Mouse (Mus musculus) cerebellum, adult 11-12 months (tissue): Measurements from ENCODE around the gene 9930021J03Rik.

Experiments
- DNase-seq: peaks from one replicate; pipeline ENCODE4 v3.0.0; 2022

The 9930021J03Rik gene

GRCm38 (mm10) chr19:29805917-29806785, at the start of gene 9930021J03Rik:
TSS of gene 9930021J03Rik (minus strand) at chr19:29805989.
- DNase-seq: peak; percentile 98

GRCm38 (mm10) chr19:29853711-29854110, 47.9 kb upstream of the 9930021J03Rik start:
- DNase-seq: no peak

- DNase-seq: no peak
These were observed 45.4 kb upstream of the 9930021J03Rik start for GRCm38 (mm10) chr19:29851036-29851690.

GRCm38 (mm10) chr19:29849924-29850551, 44.2 kb upstream of the 9930021J03Rik start:
- DNase-seq: no peak

- DNase-seq: no peak
These were observed 38.4 kb upstream of the 9930021J03Rik start for GRCm38 (mm10) chr19:29844036-29844661.

- DNase-seq: no peak
These were observed 37.8 kb upstream of the 9930021J03Rik start for GRCm38 (mm10) chr19:29843641-29844035.

GRCm38 (mm10) chr19:29842973-29843372, 37.2 kb upstream of the 9930021J03Rik start:
- DNase-seq: no peak

- no peak for DNase-seq
These were observed 34.9 kb upstream of the 9930021J03Rik start for GRCm38 (mm10) chr19:29840642-29841041.

- DNase-seq: no peak
These were observed 32.9 kb upstream of the 9930021J03Rik start for GRCm38 (mm10) chr19:29838636-29839135.

GRCm38 (mm10) chr19:29838171-29838570, 32.4 kb upstream of the 9930021J03Rik start:
- no peak for DNase-seq

- DNase-seq: no peak
These were observed 29.7 kb upstream of the 9930021J03Rik start for GRCm38 (mm10) chr19:29835364-29836034.

GRCm38 (mm10) chr19:29830911-29831310, 25.1 kb upstream of the 9930021J03Rik start:
- DNase-seq: no peak

- no peak for DNase-seq
These were observed 22.8 kb upstream of the 9930021J03Rik start for GRCm38 (mm10) chr19:29828558-29828957.

GRCm38 (mm10) chr19:29826686-29827085, 20.9 kb upstream of the 9930021J03Rik start:
- DNase-seq: no peak

GRCm38 (mm10) chr19:29825003-29825402, 19.2 kb upstream of the 9930021J03Rik start:
- DNase-seq: no peak

- DNase-seq: no peak
These were observed 18.4 kb upstream of the 9930021J03Rik start for GRCm38 (mm10) chr19:29824034-29824700.

- DNase-seq: no peak
These were observed 17.7 kb upstream of the 9930021J03Rik start for GRCm38 (mm10) chr19:29823456-29824010.

GRCm38 (mm10) chr19:29820966-29821365, 15.2 kb upstream of the 9930021J03Rik start:
- no peak for DNase-seq

GRCm38 (mm10) chr19:29812581-29813460, 7.0 kb upstream of the 9930021J03Rik start, which contains the start of gene Ranbp6:
TSS of gene Ranbp6 (minus strand) at chr19:29812974.
- DNase-seq: peak; percentile 91

GRCm38 (mm10) chr19:29810022-29810421, 4.2 kb upstream of the 9930021J03Rik start:
- no peak for DNase-seq
